Mouse (Mus musculus) cerebellum, adult 9-11 months (tissue): ENCODE results near the gene Cacna1g.

Source experiments
- DNase-seq: peaks from one replicate; pipeline ENCODE4 v3.0.0; 2022

Gene Cacna1g

GRCm38 (mm10) chr11:94444829-94445228 is 29.2 kb downstream of the Cacna1g start:
- no peak for DNase-seq

DNA sequence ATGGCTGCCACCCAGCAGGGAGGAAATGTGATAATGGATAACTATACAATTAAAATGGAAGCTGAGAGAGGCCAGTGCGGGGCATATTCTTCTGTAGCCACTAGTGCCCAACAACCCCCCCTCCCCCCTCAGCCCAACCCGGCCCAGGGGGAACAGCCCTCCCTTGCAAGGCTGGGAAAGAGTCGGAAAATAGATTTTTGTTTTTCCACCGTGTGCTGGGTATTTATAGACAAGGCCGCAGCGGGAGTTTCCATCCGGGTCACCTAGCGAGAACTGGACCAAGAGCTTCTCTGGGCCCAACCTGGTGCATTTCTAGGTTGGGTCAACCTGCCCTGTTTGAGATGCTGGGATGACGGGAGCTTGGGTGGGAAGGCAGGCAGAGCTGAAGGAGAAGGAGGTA is 32.2 kb downstream of the Cacna1g start:
- DNase-seq: no peak

GRCm38 (mm10) chr11:94441122-94441521 is 32.9 kb downstream of the Cacna1g start:
- no peak for DNase-seq

DNA sequence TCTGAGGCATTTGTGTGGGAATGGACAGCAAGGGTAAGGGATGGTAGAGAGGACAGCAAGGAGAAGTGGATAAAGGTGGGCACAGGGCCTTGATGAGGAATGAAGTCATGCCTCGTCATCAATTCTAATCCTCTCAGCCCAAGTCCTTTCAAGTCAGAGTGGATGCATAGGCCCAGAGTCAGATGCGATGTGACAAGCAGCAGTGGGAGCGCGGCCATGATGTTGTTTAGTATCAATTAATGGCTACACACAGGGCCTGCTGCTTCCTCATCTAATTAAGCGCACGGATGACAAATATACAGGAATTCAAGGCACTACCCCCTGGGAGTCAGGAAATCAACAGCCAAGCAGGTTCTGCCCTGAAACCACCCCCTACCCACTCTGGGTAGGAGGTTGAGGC is 33.6 kb downstream of the Cacna1g start:
- no peak for DNase-seq

- DNase-seq: no peak
Measured at GRCm38 (mm10) chr11:94429011-94429651, 44.9 kb downstream of the Cacna1g start.

- no peak for DNase-seq
Measured at GRCm38 (mm10) chr11:94428091-94428835, 45.7 kb downstream of the Cacna1g start.

DNA sequence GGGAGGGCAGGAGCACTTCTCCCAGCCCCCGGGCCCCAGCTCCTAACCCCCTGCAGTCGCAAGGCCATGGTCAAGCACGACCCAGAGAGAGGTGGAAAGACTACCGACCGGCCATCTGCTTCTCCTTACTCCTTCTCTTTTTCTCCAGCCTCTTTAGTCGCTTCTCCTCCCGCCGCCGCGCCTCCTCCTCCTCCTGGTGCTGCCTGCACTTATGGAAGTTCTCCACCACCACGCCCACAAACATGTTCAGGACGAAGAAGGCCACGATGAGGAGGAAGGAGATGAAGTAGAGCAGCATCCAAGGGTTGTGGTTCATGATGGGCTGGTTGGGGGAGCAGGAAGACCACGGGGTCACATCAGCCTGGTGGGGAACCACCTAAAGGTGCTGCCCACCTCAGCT is 48.3 kb downstream of the Cacna1g start:
- no peak for DNase-seq

GRCm38 (mm10) chr11:94425215-94425614 is 48.8 kb downstream of the Cacna1g start:
- DNase-seq: no peak

DNA sequence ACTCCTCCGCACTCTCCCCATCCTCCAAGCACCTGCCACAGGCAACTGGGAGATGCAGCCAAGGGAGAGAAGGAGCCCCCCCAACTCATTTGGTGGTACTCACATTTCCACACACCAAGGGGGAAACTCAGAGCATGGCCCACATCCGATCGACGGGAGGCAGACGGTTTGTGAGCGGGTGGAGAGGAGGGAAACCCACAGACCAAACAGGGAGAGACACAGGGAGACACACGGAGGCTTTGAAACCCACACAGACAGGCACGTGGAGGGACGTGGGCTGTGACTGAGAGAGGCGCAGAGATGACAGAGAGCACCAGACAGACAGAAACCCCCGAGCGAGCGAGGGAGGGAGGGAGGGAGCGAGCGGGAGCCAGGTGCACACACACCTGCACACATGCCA is 49.6 kb downstream of the Cacna1g start:
- no peak for DNase-seq

DNA sequence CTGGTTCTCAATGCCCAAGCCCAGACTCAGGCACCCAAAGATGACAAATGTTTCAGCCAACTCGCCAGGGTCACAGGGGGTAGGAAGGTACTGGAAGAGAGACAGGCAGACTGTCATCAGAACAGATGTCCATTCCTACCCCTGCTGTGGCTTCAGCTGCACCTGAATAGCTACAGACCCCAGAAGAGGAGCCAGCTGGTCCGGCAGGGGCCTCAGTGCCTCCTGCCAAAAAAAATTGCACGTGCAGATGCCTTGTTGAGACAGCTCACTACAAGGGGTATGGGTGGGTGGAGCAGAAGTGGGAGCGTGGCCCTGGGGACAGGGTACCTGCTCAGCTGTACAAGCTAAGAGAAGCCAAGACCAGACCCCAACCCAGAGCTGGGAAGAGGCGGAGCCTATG is 50.1 kb downstream of the Cacna1g start:
- DNase-seq: peak; percentile 76

DNA sequence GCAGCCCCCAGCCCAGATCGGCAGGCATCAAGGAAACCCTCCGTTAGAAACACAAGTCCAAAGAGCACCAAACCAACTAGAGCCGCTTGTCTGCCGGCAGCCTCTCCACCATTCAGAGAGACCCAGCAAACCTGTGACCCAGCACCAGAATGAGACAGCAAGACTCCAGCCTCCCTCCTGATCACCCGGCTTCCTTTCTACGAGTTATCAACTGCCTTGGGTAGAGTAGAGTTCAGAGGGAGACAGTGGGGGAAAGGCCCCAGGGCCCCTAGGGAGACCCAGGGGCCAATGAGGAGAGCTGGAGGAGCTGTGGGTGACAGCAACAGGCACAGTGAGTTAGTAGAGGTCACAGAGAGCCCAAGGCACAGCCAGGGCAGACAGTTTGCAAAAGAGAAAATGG is 53.0 kb downstream of the Cacna1g start:
- no peak for DNase-seq

- DNase-seq: peak; percentile 56
Measured at GRCm38 (mm10) chr11:94420325-94420724, 53.7 kb downstream of the Cacna1g start.

GRCm38 (mm10) chr11:94419004-94419727 is 54.8 kb downstream of the Cacna1g start:
- peak; percentile 70 for DNase-seq

GRCm38 (mm10) chr11:94414042-94414441 is 60.0 kb downstream of the Cacna1g start:
- DNase-seq: peak; percentile 59

DNA sequence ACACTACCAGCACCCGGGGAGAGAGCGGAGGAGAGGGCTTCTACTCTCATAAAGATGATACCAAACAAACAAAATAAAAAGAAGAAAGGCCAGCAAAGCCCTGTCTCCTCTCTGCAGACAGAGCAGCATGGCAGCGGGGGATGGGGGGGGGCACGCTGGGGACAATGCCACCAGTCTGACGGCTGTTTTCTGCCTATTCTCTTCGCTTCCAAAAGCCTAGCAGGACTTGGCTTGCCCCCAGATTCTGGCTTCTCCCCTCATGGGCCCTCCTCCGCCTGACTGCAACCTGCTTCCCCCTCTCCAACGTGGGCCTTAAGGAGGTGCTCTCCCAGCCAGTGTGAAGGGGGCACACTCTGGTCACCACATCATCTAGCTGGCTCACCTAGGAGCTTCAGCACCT is 60.5 kb downstream of the Cacna1g start:
- DNase-seq: peak; percentile 82

DNA sequence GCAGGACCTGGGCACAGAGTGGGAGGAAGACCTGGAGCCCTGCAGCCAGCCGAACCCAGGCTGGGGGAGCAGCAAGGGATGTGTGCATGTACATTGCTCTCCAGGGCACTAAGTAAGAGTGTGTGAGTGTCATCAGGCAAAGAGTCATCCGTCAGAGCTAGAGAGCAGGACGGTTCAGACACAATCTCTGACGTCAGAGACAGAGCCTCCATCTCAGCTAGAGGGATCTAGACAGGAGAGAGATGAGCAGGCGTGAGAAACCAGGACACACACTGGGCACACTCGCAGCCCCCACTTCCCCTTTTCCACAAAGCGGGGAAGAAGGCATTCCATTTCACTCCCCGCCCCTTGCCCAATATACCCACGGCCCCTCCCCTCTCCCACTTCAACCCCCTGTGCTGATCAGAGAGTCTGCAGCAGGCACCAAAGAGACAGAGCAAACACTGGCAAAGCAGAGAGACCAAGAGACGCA is 61.0 kb downstream of the Cacna1g start:
- DNase-seq: no peak

DNA sequence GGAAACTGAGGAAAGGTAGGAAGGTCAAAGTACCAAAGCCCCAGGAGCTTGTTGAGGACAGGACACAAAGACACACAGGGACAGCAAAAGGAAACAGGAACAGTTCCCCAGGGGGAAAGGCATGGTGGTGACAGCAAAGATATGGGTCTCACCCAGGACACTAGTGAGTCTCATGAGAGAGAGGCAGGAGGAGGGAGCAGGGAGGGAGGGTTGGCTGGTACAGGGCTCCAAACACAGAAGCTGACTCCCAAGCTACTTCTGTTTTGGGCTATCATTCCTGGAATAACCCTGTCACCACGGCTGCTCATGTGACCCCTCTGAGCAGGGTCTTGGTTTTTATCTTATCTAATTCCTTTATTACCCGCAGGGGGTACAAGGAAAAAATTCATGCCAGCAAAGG is 61.4 kb downstream of the Cacna1g start:
- peak; percentile 51 for DNase-seq

GRCm38 (mm10) chr11:94407803-94408321 is 66.1 kb downstream of the Cacna1g start:
- no peak for DNase-seq

DNA sequence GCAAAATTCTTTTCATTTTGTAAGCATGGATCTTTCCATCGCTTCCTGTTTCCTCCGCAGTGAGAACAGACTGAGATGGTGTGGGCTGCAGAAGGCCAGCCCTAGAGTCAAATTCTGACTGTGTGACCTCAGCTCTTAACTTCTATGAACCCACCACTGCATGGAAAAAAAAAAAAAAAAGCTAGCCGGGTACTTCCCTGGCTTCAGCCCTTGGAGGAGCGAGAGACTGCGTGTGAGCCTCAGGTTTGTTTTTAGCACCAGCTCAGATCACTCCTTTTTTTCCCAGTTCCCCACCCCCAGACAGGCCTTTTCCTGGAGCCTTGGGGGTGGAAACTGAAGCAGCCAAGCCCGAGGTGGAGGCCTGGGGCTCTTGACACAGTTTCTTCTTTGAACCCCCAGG is 68.7 kb downstream of the Cacna1g start:
- DNase-seq: no peak

GRCm38 (mm10) chr11:94404641-94405260 is 69.2 kb downstream of the Cacna1g start:
- DNase-seq: peak; percentile 87

DNA sequence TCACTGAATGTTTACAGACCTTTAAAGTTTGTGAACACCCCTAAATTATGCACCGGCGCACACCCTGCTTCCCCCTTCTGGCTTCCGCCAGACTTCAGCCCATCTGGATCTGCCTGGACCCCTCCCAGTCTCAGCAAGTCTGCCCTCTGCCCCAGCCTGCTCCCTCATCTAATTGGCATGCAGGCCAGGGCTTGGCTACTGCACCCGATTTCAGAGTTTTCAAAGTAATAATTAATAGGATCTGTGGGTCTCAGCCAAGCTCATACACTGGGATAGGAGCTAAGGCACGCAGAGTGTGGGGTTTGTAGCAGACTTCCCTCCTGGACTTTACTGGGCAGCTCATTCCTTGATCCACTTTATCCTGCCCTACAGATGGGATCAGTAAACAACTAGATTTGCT is 69.8 kb downstream of the Cacna1g start:
- no peak for DNase-seq

GRCm38 (mm10) chr11:94403757-94404156 is 70.2 kb downstream of the Cacna1g start:
- DNase-seq: no peak

- DNase-seq: no peak
Measured at GRCm38 (mm10) chr11:94402731-94403130, 71.3 kb downstream of the Cacna1g start.
